Mouse (Mus musculus): ENCODE results near the gene Olfr1195. TPM values are rescaled to one million over a fixed set of nuclear protein-coding genes. Genes with fewer than 3 reads are reported as not detected.
"Not testable (repeated sequence)": the region's sequence is repeated elsewhere in the genome, so short reads cannot be mapped to it uniquely, and the experiment has no call there.

The Olfr1195 gene
- not detected for total RNA-seq (2021)
- long read RNA-seq, experiment 1: 0 reads
- long read RNA-seq, experiment 2: 0 reads

- DNase-seq (ENCODE audit: low spot score in 2 of 2): no peak
Measured at GRCm38 (mm10) chr2:88689087-88689486, at the start of gene Olfr1195. TSS of gene Olfr1195 (minus strand) at chr2:88689187.

GRCm38 (mm10) chr2:88732266-88732665 is 43.3 kb upstream of the Olfr1195 start, which contains the start of gene Olfr1197:
TSS of gene Olfr1197 (minus strand) at chr2:88732366.
- DNase-seq (ENCODE audit: low spot score in 2 of 2): no peak

GRCm38 (mm10) chr2:88704497-88704896 is 15.5 kb upstream of the Olfr1195 start, which contains the start of gene Olfr1196:
TSS of gene Olfr1196 (minus strand) at chr2:88704597.
- DNase-seq (ENCODE audit: low spot score in 2 of 2): no peak

- not testable (repeated sequence) for DNase-seq (ENCODE audit: low spot score in 2 of 2)
Measured at GRCm38 (mm10) chr2:88675328-88675727, 13.7 kb downstream of the Olfr1195 start, which contains the start of gene Olfr1193. TSS of gene Olfr1193 (plus strand) at chr2:88675628.

GRCm38 (mm10) chr2:88648209-88648608 is 40.8 kb downstream of the Olfr1195 start, which contains the start of gene Olfr1192-ps1:
TSS of gene Olfr1192-ps1 (plus strand) at chr2:88648509.
- DNase-seq (ENCODE audit: low spot score in 2 of 2): no peak

- not testable (repeated sequence) for DNase-seq (ENCODE audit: low spot score in 2 of 2)
Measured at GRCm38 (mm10) chr2:88640242-88640641, 48.7 kb downstream of the Olfr1195 start, which contains the start of gene Olfr1191-ps1. TSS of gene Olfr1191-ps1 (plus strand) at chr2:88640542.

Other genes starting within 250 kb of the Olfr1195 start
- gene Gm13757, start 240.1 kb downstream of the Olfr1195 start, total RNA-seq (2021): not detected
- gene Olfr1183, start 234.3 kb downstream of the Olfr1195 start, total RNA-seq (2021): not detected
- gene Olfr1184, start 205.6 kb downstream of the Olfr1195 start, total RNA-seq (2021): not detected
- not detected for gene Olfr1185-ps1, start 195.9 kb downstream of the Olfr1195 start, total RNA-seq (2021)
- gene Olfr1186, start 170.6 kb downstream of the Olfr1195 start, total RNA-seq (2021): not detected
- gene Olfr1188, start 132.3 kb downstream of the Olfr1195 start, total RNA-seq (2021): not detected
- gene Olfr1189, start 102.7 kb downstream of the Olfr1195 start, total RNA-seq (2021): not detected
- under 1 TPM in 1 of 2 experiments, not detected in 1; 0.07 TPM for gene Olfr1191-ps1, start 48.6 kb downstream of the Olfr1195 start, total RNA-seq (2021)
- not detected for gene Olfr1192-ps1, start 40.7 kb downstream of the Olfr1195 start, total RNA-seq (2021)
- gene Olfr1193, start 13.6 kb downstream of the Olfr1195 start, total RNA-seq (2021): not detected
- not detected for gene Olfr1196, start 15.4 kb upstream of the Olfr1195 start, total RNA-seq (2021)
- not detected for gene Olfr1197, start 43.2 kb upstream of the Olfr1195 start, total RNA-seq (2021)
- not detected for gene Olfr1198, start 62.2 kb upstream of the Olfr1195 start, total RNA-seq (2021)
- gene Olfr1199, start 71.3 kb upstream of the Olfr1195 start, total RNA-seq (2021): not detected
- not detected for gene Olfr1200, start 81.3 kb upstream of the Olfr1195 start, total RNA-seq (2021)
- gene Olfr1201, start 103.8 kb upstream of the Olfr1195 start, total RNA-seq (2021): not detected
- gene Olfr1202, start 125.3 kb upstream of the Olfr1195 start, total RNA-seq (2021): not detected
- not detected for gene Olfr1205, start 140.6 kb upstream of the Olfr1195 start, total RNA-seq (2021)
- gene Olfr1204, start 160.1 kb upstream of the Olfr1195 start, total RNA-seq (2021): not detected
- not detected for gene Olfr1206, start 174.0 kb upstream of the Olfr1195 start, total RNA-seq (2021)
- not detected for gene Olfr1208, start 213.1 kb upstream of the Olfr1195 start, total RNA-seq (2021)
- gene Olfr1209, start 226.0 kb upstream of the Olfr1195 start, total RNA-seq (2021): not detected
- not detected for gene Olfr1211, start 248.9 kb upstream of the Olfr1195 start, total RNA-seq (2021)

Measured in layer of hippocampus, postnatal 14 days (tissue).